Mouse (Mus musculus): ENCODE results near the gene Dlx3. TPM values are rescaled to one million over a fixed set of nuclear protein-coding genes. Genes with fewer than 3 reads are reported as not detected.

Gene Dlx3
- total RNA-seq, 2 experiments from 2014 or later = not detected

- no peak for DNase-seq
- intact Hi-C loops (cut with DNase I; ENCODE audit: low total_unique reads) = no loop called here
These were observed 26.0 kb downstream of the Dlx3 start, which contains the start of gene Dlx4 for GRCm38 (mm10) chr11:95145851-95146403. Gene Dlx4, minus strand, starts transcription at chr11:95146263.

GRCm38 (mm10) chr11:95148754-95149153, 28.8 kb downstream of the Dlx3 start:
- DNase-seq = no peak
- intact Hi-C loops (cut with DNase I; ENCODE audit: low total_unique reads) = no loop called here

GRCm38 (mm10) chr11:95149462-95150268, 29.7 kb downstream of the Dlx3 start:
- DNase-seq = no peak
- intact Hi-C loops (cut with DNase I; ENCODE audit: low total_unique reads) = no loop called here

GRCm38 (mm10) chr11:95150269-95151049, 30.5 kb downstream of the Dlx3 start:
- intact Hi-C loops (cut with DNase I; ENCODE audit: low total_unique reads) = no loop called here
- no peak for DNase-seq

- intact Hi-C loops (cut with DNase I; ENCODE audit: low total_unique reads) = no loop called here
- DNase-seq = no peak
These were observed 33.2 kb downstream of the Dlx3 start for GRCm38 (mm10) chr11:95153116-95153515.

- intact Hi-C loops (cut with DNase I; ENCODE audit: low total_unique reads) = no loop called here
These were observed 33.8 kb downstream of the Dlx3 start for GRCm38 (mm10) chr11:95153681-95154080.

GRCm38 (mm10) chr11:95155511-95155910, 35.6 kb downstream of the Dlx3 start:
- no peak for DNase-seq
- intact Hi-C loops (cut with DNase I; ENCODE audit: low total_unique reads) = no loop called here

More at GRCm38 (mm10) chr11:95153681-95154080, 33.8 kb downstream of the Dlx3 start:
- no peak for DNase-seq

- intact Hi-C loops (cut with DNase I; ENCODE audit: low total_unique reads) = no loop called here
- DNase-seq = no peak
These were observed 37.4 kb downstream of the Dlx3 start for GRCm38 (mm10) chr11:95157356-95157755.

GRCm38 (mm10) chr11:95157872-95158271, 38.0 kb downstream of the Dlx3 start:
- intact Hi-C loops (cut with DNase I; ENCODE audit: low total_unique reads) = no loop called here
- DNase-seq = no peak

- no peak for DNase-seq
- intact Hi-C loops (cut with DNase I; ENCODE audit: low total_unique reads) = no loop called here
These were observed 39.9 kb downstream of the Dlx3 start for GRCm38 (mm10) chr11:95159763-95160371.

GRCm38 (mm10) chr11:95160693-95161092, 40.8 kb downstream of the Dlx3 start:
- intact Hi-C loops (cut with DNase I; ENCODE audit: low total_unique reads) = no loop called here
- no peak for DNase-seq

GRCm38 (mm10) chr11:95161708-95162107, 41.8 kb downstream of the Dlx3 start:
- intact Hi-C loops (cut with DNase I; ENCODE audit: low total_unique reads) = no loop called here
- DNase-seq = no peak

GRCm38 (mm10) chr11:95165857-95166256, 45.9 kb downstream of the Dlx3 start:
- intact Hi-C loops (cut with DNase I; ENCODE audit: low total_unique reads) = loop anchor here (2.0 kb wide), 1 partner anchor 25 kb away; no protein-coding TSS in a partner anchor
- no peak for DNase-seq

Other genes starting within 250 kb of the Dlx3 start
- 1,000 to 10,000 TPM; 3,539 to 4,018 TPM for gene Col1a1, start 183.9 kb upstream of the Dlx3 start, total RNA-seq (2021)
- not detected for gene Hils1, start 152.5 kb upstream of the Dlx3 start, total RNA-seq (2021)
- gene Sgca, start 143.8 kb upstream of the Dlx3 start, total RNA-seq (2021) = 100 to 1,000 TPM; 201 to 224 TPM
- gene Ppp1r9b, start 129.1 kb upstream of the Dlx3 start, total RNA-seq (2021) = 10 to 100 TPM; 38.7 to 38.8 TPM
- gene Samd14, start 110.2 kb upstream of the Dlx3 start, total RNA-seq (2021) = 1 to 10 TPM; 1.7 to 2.2 TPM
- 100 to 1,000 TPM; 330 to 344 TPM for gene Pdk2, start 78.8 kb upstream of the Dlx3 start, total RNA-seq (2021)
- gene Itga3, start 43.3 kb upstream of the Dlx3 start, total RNA-seq (2021) = 1 to 10 TPM; 3.5 to 4.0 TPM
- not detected for gene Dlx4, start 26.1 kb downstream of the Dlx3 start, total RNA-seq (2021)
- not detected for gene Tac4, start 141.4 kb downstream of the Dlx3 start, total RNA-seq (2021)
- gene Kat7, start 190.1 kb downstream of the Dlx3 start, total RNA-seq (2021) = 10 to 100 TPM; 21.7 to 24.4 TPM
- 1 to 10 TPM; 4.4 to 6.5 TPM for gene Fam117a, start 216.9 kb downstream of the Dlx3 start, total RNA-seq (2021)